Mouse (Mus musculus): ENCODE data around the gene Chrm1. TPM values are rescaled to one million over a fixed set of nuclear protein-coding genes. Genes with fewer than 3 reads are reported as not detected.

Gene Chrm1
- total RNA-seq, 2 experiments from 2014 or later: 141 to 144 TPM

Other genes starting within 250 kb of the Chrm1 start
- 10 to 100 TPM; 11.9 to 14.0 TPM for gene Slc22a8, start 72.5 kb upstream of the Chrm1 start, total RNA-seq (2021)
- gene Slc22a6, start 45.8 kb upstream of the Chrm1 start, total RNA-seq (2021): 1 to 10 TPM; 9.1 to 9.4 TPM
- gene Slc3a2, start 59.6 kb downstream of the Chrm1 start, total RNA-seq (2021): 100 to 1,000 TPM; 148 to 152 TPM
- gene Wdr74, start 72.0 kb downstream of the Chrm1 start, total RNA-seq (2021): 10 to 100 TPM; 46.9 to 50.5 TPM
- gene 1700092M07Rik, start 76.9 kb downstream of the Chrm1 start, total RNA-seq (2021): 1 to 10 TPM in 1 of 2 experiments, under 1 TPM in 1; 0.94 to 1.5 TPM
- 10 to 100 TPM; 70.1 to 72.7 TPM for gene Stx5a, start 77.6 kb downstream of the Chrm1 start, total RNA-seq (2021)
- gene Nxf1, start 93.3 kb downstream of the Chrm1 start, total RNA-seq (2021): 10 to 100 TPM; 78.1 to 88.5 TPM
- gene Tmem223, start 107.2 kb downstream of the Chrm1 start, total RNA-seq (2021): 10 to 100 TPM; 57.3 to 63.7 TPM
- 1 to 10 TPM; 7.6 to 7.8 TPM for gene Tmem179b, start 110.7 kb downstream of the Chrm1 start, total RNA-seq (2021)
- gene Taf6l, start 122.6 kb downstream of the Chrm1 start, total RNA-seq (2021): 10 to 100 TPM; 13.7 to 15.9 TPM
- 100 to 1,000 TPM; 106 to 107 TPM for gene Polr2g, start 134.8 kb downstream of the Chrm1 start, total RNA-seq (2021)
- gene Zbtb3, start 138.8 kb downstream of the Chrm1 start, total RNA-seq (2021): 1 to 10 TPM; 5.5 to 6.0 TPM
- 10 to 100 TPM; 38.7 to 42.4 TPM for gene Ttc9c, start 155.5 kb downstream of the Chrm1 start, total RNA-seq (2021)
- 100 to 1,000 TPM; 123 to 127 TPM for gene Hnrnpul2, start 156.2 kb downstream of the Chrm1 start, total RNA-seq (2021)
- 1 to 10 TPM in 1 of 2 experiments, not detected in 1; 2.3 TPM for gene AC129217.1, start 166.0 kb downstream of the Chrm1 start, total RNA-seq (2021)
- gene Bscl2, start 173.7 kb downstream of the Chrm1 start, total RNA-seq (2021): 100 to 1,000 TPM in 1 of 2 experiments, 10 to 100 TPM in 1; 98.1 to 112 TPM
- gene Gng3, start 175.4 kb downstream of the Chrm1 start, total RNA-seq (2021): 100 to 1,000 TPM; 181 to 184 TPM
- 1 to 10 TPM; 1.2 to 1.7 TPM for gene Lrrn4cl, start 187.0 kb downstream of the Chrm1 start, total RNA-seq (2021)
- gene Ubxn1, start 207.7 kb downstream of the Chrm1 start, total RNA-seq (2021): 10 to 100 TPM; 91.4 to 96.7 TPM
- gene Uqcc3, start 217.1 kb downstream of the Chrm1 start, total RNA-seq (2021): 10 to 100 TPM; 29.7 to 37.1 TPM
- gene Lbhd1, start 219.9 kb downstream of the Chrm1 start, total RNA-seq (2021): 1 to 10 TPM; 8.2 TPM
- not detected for gene Gm49403, start 220.1 kb downstream of the Chrm1 start, total RNA-seq (2021)
- 10 to 100 TPM; 20.2 to 23.0 TPM for gene 1810009A15Rik, start 225.1 kb downstream of the Chrm1 start, total RNA-seq (2021)
- 1 to 10 TPM; 2.1 to 3.8 TPM for gene Gm49416, start 225.1 kb downstream of the Chrm1 start, total RNA-seq (2021)
- gene Ints5, start 229.2 kb downstream of the Chrm1 start, total RNA-seq (2021): 10 to 100 TPM; 23.9 to 24.6 TPM
- 10 to 100 TPM; 93.2 to 93.8 TPM for gene Ganab, start 234.3 kb downstream of the Chrm1 start, total RNA-seq (2021)